In the genomic region with DNA sequence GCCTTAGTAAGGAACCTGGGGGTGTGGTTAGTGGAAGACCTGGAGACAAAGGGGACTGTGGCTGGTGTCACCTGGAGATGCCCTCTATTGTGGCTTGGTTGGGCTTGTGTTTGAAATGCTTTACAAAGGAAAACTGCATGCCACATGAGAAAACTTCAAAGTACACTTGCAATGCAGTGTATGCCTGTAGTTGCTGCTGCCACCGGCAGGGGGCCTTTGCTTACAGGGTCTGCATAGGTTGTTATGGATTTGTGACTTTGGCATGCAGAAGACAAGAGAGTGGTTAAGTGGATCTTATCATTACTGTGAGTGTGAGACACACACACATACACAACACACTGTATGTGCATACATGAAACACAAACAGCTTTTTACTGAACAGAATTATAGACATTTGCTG, we compare ENCODE assay signal across 15 mouse cellular contexts.
DNase-seq lines count a peak whose midpoint lies in the region; ATAC-seq and TF ChIP-seq lines count a peak whose summit lies in the region.
"Had no signal": no experiment of that assay in that cellular context is flagged by ENCODE, and none has a peak within 500 bp of the region (broad histone marks: within the 10 kb centered on the region; RNA-seq: fewer than 3 reads in every experiment).

No protein-coding gene starts in this region.

- H3K4me3 ChIP-seq in kidney, embryonic 15.5 days (replicated peaks) = no peak overlapping the region
- H3K4me3 ChIP-seq in E14TG2a.4 (replicated peaks; ENCODE audit: low read length) = no peak overlapping the region
- H3K4me3 ChIP-seq in embryonic facial prominence, embryonic 10.5 days = no peak overlapping the region
- H3K4me3 ChIP-seq: heart, embryonic 15.5 days; liver, embryonic 15.5 days; megakaryocyte, embryonic 14.5 days; myocyte had no signal

- no peak overlapping the region for H3K9ac ChIP-seq in kidney, embryonic 15.5 days
- H3K9ac ChIP-seq: heart, embryonic 15.5 days; liver, embryonic 15.5 days had no signal

- H3K9me3 ChIP-seq in kidney, embryonic 15.5 days (replicated peaks) = no peaks in the 10 kb centered on the region
- H3K9me3 ChIP-seq in E14TG2a.4 (ENCODE audit: low read length) = no peaks in the 10 kb centered on the region; the same call in 1 of the 2 replicates
- H3K9me3 ChIP-seq in embryonic facial prominence, embryonic 10.5 days = no peaks in the 10 kb centered on the region
- H3K9me3 ChIP-seq: heart, embryonic 15.5 days; liver, embryonic 15.5 days had no signal

- no peak overlapping the region for H3K27ac ChIP-seq in kidney, embryonic 15.5 days
- H3K27ac ChIP-seq in embryonic facial prominence, embryonic 10.5 days (replicated peaks) = no peak overlapping the region
- H3K27ac ChIP-seq: heart, embryonic 15.5 days; liver, embryonic 15.5 days had no signal

- no peaks in the 10 kb centered on the region for H3K36me3 ChIP-seq in kidney, embryonic 15.5 days
- H3K36me3 ChIP-seq in E14TG2a.4 (ENCODE audit: insufficient read depth, low read length) = no peaks in the 10 kb centered on the region
- H3K36me3 ChIP-seq in embryonic facial prominence, embryonic 10.5 days (replicated peaks) = no peaks in the 10 kb centered on the region
- H3K36me3 ChIP-seq: heart, embryonic 15.5 days; liver, embryonic 15.5 days had no signal

- no peaks in the 10 kb centered on the region for H3K4me1 ChIP-seq in kidney, embryonic 15.5 days
- no peaks in the 10 kb centered on the region; the same call in 1 of the 2 replicates for H3K4me1 ChIP-seq in E14TG2a.4 (replicated peaks; ENCODE audit: low read depth, low read length)
- no peaks in the 10 kb centered on the region for H3K4me1 ChIP-seq in embryonic facial prominence, embryonic 10.5 days
- H3K4me1 ChIP-seq: heart, embryonic 15.5 days; liver, embryonic 15.5 days had no signal

- ATAC-seq in kidney, embryonic 15.5 days (replicated peaks; ENCODE audit: low FRiP score) = no peak
- ATAC-seq in megakaryocyte, adult 5-6 weeks (ENCODE audit: poor library complexity, severe bottlenecking) = no peak
- ATAC-seq: forebrain, embryonic 14.5 days had no signal

- 59% methylated on average over 1 of the region's 1 CpGs for WGBS in kidney, embryonic 15.5 days
- whole genome bisulfite sequencing in embryonic facial prominence, embryonic 10.5 days = 33% methylated on average over 1 of the region's 1 CpGs

- H3K4me2 ChIP-seq in kidney, embryonic 15.5 days = no peak overlapping the region
- H3K4me2 ChIP-seq: heart, embryonic 15.5 days; liver, embryonic 15.5 days had no signal

- DNase-seq in kidney, postnatal 4 days = peak; percentile 16 to 31
- DNase-seq in 416B (ENCODE audit: low read depth) = peak; percentile 14
- DNase-seq in embryonic facial prominence, embryonic 10.5 days (ENCODE audit: low spot score) = peak; percentile 14
- DNase-seq in layer of hippocampus, adult 8-10 months (ENCODE audit: low spot score in 2 of 2) = no peak
- DNase-seq: adrenal gland, adult 2 months; gastrocnemius, postnatal 14 days; kidney, postnatal 25 days had no signal

- no peaks in the 10 kb centered on the region for H3K27me3 ChIP-seq in kidney, embryonic 15.5 days
- no peaks in the 10 kb centered on the region for H3K27me3 ChIP-seq in E14TG2a.4 (ENCODE audit: insufficient read depth, low read length)
- no peaks in the 10 kb centered on the region for H3K27me3 ChIP-seq in embryonic facial prominence, embryonic 10.5 days (replicated peaks; ENCODE audit: low read depth, poor library complexity, severe bottlenecking)
- H3K27me3 ChIP-seq: heart, embryonic 15.5 days; liver, embryonic 15.5 days; megakaryocyte, embryonic 14.5 days had no signal

- peak; percentile 49 for TF ChIP-seq CTCF in E14TG2a.4 (conservative IDR thresholded peaks at IDR 0.05; ENCODE audit: low read length)

Comparison
In these comparisons a context has a peak if more than half of its experiments do, and no peak if none do; other contexts are left out.
1. DNase-seq: peak in kidney, postnatal 4 days (2 of 2), 416B (single experiment) and embryonic facial prominence, embryonic 10.5 days (single experiment); none in layer of hippocampus, adult 8-10 months (0 of 2).